Mouse (Mus musculus): ENCODE measurements around the gene Ifitm5. TPM values are rescaled to one million over a fixed set of nuclear protein-coding genes. Genes with fewer than 3 reads are reported as not detected.

Ifitm5 gene
- polyA plus RNA-seq, 1 experiment from 2014 or later = 110 TPM

DNA sequence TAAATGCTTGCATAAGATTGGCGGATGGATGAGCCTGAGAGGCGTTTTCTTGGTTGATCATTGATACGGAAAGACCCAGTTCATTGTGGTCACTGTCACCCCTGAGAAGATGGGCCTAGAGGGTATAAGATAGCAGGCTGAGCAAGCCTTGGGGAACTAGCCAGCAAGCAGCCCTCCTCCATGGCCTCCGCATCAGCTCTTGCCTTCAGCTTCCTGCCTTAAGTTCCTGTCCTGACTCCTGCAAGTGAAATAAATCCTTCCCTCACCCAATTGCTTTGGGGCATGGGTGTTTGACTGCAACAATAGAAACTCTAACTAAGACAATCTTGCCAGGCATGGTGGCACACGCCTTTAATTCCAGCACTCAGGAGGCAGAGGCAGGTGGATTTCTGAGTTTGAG lies 9.9 kb upstream of the Ifitm5 start:
- no peaks in the 10 kb centered on the region for H3K9me3 ChIP-seq (replicated peaks)
- no peak for ATAC-seq (ENCODE audit: insufficient number of reproducible peaks, low FRiP score, low TSS enrichment, low read depth)
- no peaks in the 10 kb centered on the region for H3K36me3 ChIP-seq
- no peak overlapping the region for H3K4me3 ChIP-seq (replicated peaks)
- no peak overlapping the region for H3K27ac ChIP-seq (replicated peaks)
- peaks cover 23% of the 10 kb centered on the region for H3K4me1 ChIP-seq
- H3K4me2 ChIP-seq (replicated peaks) = no peak overlapping the region
- H3K27me3 ChIP-seq = no peaks in the 10 kb centered on the region
- H3K9ac ChIP-seq = no peak overlapping the region
- WGBS = 78% methylated on average over 5 of the region's 5 CpGs

DNA sequence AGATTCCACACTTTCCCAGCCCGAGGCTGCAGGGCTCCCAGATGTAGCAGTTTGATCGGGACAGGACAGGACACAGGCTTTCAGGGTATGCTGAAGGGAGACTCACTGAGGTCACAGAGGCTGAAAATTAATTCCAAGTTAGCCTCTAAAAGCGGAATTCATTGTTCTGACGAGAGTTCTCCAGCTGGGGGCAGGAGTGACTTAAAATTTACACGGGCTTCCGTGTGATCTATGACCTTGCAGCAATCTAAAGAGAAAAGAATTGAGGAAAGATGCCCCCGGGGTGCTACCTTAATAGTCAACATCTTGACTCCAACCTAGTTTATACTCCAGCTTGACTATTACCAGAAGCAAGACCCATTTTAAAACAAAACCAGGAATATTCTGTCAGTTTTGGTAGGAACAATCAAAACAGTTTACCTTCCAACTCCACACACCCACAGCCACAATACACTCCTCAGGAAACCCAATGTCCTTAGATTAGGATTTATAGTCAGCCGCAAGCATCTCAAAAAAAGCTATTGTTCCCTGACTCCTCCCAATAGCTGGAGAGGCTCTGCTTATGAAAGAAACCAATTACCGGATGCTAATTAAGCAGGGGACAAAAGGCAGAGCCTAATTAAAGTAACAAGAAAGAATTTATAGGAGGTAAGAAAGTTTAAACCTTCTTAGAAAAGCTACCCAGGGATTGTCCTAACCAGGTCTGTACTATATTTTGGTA lies 9.2 kb upstream of the Ifitm5 start:
- Histone ChIP-seq H3K9me3 (replicated peaks) (no peaks in the 10 kb centered on the region), H3K36me3 (no peaks in the 10 kb centered on the region), H3K4me2 (replicated peaks) (no peak overlapping the region), H3K4me1 (peaks cover 24% of the 10 kb centered on the region), H3K9ac (no peak overlapping the region), H3K4me3 (replicated peaks) (no peak overlapping the region), H3K27ac (replicated peaks) (peak overlapping the region; percentile 55; the same call in 1 of the 2 replicates), H3K27me3 (no peaks in the 10 kb centered on the region)
- WGBS = 12% methylated on average over 9 of the region's 9 CpGs
- ATAC-seq (ENCODE audit: insufficient number of reproducible peaks, low FRiP score, low TSS enrichment, low read depth) = no peak

DNA sequence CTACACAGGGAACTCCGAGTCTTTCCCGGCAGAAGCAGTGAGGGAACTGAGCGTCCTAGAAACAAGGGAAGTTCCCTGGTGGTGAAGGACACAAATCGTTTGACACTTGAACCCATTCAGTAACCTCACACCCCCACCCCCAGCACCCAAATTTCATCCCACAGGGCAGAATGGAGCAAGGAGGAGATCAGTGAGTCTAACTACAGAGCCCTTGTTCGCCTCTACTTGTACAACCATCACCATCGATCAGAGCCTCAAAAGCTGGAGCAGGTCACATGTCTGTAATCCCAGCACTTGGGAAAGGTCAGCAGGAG lies 6.4 kb upstream of the Ifitm5 start:
- H3K36me3 ChIP-seq = peaks cover 7% of the 10 kb centered on the region; the same call in 1 of the 2 replicates
- peak overlapping the region; percentile 66 for H3K4me3 ChIP-seq (replicated peaks)
- 22% methylated on average over 6 of the region's 6 CpGs for WGBS
- no peaks in the 10 kb centered on the region for H3K9me3 ChIP-seq (replicated peaks)
- H3K4me1 ChIP-seq = peaks cover 53% of the 10 kb centered on the region
- no peak overlapping the region; the same call in 1 of the 2 replicates for H3K9ac ChIP-seq
- ATAC-seq (ENCODE audit: insufficient number of reproducible peaks, low FRiP score, low TSS enrichment, low read depth) = no peak
- peak overlapping the region; percentile 98 for H3K27ac ChIP-seq (replicated peaks)
- H3K27me3 ChIP-seq = no peaks in the 10 kb centered on the region
- peak overlapping the region; percentile 82 for H3K4me2 ChIP-seq (replicated peaks)

DNA sequence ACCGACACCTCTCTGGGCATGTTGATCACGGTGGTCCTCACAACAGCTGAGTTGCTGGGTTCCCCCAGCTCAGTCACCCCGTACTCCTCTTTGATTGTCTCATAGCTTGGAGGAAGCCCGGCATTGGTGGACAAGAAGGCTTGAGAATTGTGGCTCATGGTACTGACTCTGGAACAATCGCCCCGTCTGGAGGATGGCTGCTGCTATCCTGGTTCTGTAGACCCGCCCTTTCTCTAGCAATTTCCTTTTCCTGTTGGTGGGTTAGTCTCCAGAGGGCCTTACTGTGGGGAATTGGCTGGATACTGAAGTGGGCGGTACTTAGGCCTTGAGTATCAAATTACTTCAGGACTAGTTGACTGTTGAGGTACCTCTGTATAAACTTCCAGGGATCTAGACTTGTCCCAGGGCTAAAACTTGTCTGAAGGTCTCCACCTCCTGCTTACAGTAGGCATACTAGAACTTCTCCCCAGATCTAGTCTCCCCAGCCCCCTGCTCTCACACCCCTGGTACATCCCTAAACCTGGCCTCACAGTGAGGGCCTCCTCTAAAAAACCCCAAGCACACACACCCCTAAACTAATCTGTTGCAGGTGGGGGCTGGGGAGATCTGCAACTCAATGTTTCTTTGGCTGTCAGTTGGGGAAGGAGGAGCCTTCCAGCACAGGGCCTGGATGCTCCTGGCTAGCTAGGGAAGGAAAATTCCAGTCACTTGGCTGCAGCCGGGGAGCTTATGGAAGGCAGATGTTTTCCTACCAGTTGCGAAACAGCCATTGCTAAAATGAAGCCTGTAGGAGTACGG lies 5.9 kb upstream of the Ifitm5 start, which contains the start of the genes Gm45717 and Ifitm2:
Gm45717 (minus strand) TSS at position 180 of the 798 bp plus-strand sequence.
Ifitm2 (minus strand) TSS at position 230 of the 798 bp plus-strand sequence.
- Histone ChIP-seq H3K9me3 (replicated peaks) (no peaks in the 10 kb centered on the region), H3K27ac (replicated peaks) (peak within 1 kb of the TSS; percentile 98), H3K9ac (peak within 1 kb of the TSS; percentile 74), H3K4me1 (peaks cover 58% of the 10 kb centered on the region), H3K36me3 (peaks cover 7% of the 10 kb centered on the region; the same call in 1 of the 2 replicates), H3K4me2 (replicated peaks) (peak within 1 kb of the TSS; percentile 82), H3K27me3 (no peaks in the 10 kb centered on the region), H3K4me3 (replicated peaks) (peak within 1 kb of the TSS; percentile 66)
- WGBS = 5% methylated on average over 11 of the region's 11 CpGs
- ATAC-seq (ENCODE audit: insufficient number of reproducible peaks, low FRiP score, low TSS enrichment, low read depth) = peak; percentile 90

- Histone ChIP-seq H3K9me3 (replicated peaks) (no peaks in the 10 kb centered on the region), H3K9ac (peak overlapping the region; percentile 74), H3K4me3 (replicated peaks) (peak overlapping the region; percentile 66), H3K4me1 (peaks cover 64% of the 10 kb centered on the region), H3K36me3 (peaks cover 7% of the 10 kb centered on the region; the same call in 1 of the 2 replicates), H3K4me2 (replicated peaks) (peak overlapping the region; percentile 82), H3K27me3 (no peaks in the 10 kb centered on the region), H3K27ac (replicated peaks) (peak overlapping the region; percentile 98)
- under 1% methylated on average over 17 of the region's 17 CpGs for WGBS
- ATAC-seq (ENCODE audit: insufficient number of reproducible peaks, low FRiP score, low TSS enrichment, low read depth) = no peak
Measured at GRCm38 (mm10) chr7:140955342-140955741, 5.3 kb upstream of the Ifitm5 start.

- no peaks in the 10 kb centered on the region for H3K9me3 ChIP-seq (replicated peaks)
- no peak for ATAC-seq (ENCODE audit: insufficient number of reproducible peaks, low FRiP score, low TSS enrichment, low read depth)
- peaks cover 71% of the 10 kb centered on the region for H3K4me1 ChIP-seq
- H3K4me3 ChIP-seq (replicated peaks) = peak overlapping the region; percentile 66
- peak overlapping the region; percentile 82 for H3K4me2 ChIP-seq (replicated peaks)
- no peaks in the 10 kb centered on the region for H3K27me3 ChIP-seq
- WGBS = 3% methylated on average over 9 of the region's 9 CpGs
- peaks cover 10% of the 10 kb centered on the region for H3K36me3 ChIP-seq
- H3K27ac ChIP-seq (replicated peaks) = peak overlapping the region; percentile 98
- H3K9ac ChIP-seq = peak overlapping the region; percentile 74
Measured at GRCm38 (mm10) chr7:140954733-140955071, 4.6 kb upstream of the Ifitm5 start.

DNA sequence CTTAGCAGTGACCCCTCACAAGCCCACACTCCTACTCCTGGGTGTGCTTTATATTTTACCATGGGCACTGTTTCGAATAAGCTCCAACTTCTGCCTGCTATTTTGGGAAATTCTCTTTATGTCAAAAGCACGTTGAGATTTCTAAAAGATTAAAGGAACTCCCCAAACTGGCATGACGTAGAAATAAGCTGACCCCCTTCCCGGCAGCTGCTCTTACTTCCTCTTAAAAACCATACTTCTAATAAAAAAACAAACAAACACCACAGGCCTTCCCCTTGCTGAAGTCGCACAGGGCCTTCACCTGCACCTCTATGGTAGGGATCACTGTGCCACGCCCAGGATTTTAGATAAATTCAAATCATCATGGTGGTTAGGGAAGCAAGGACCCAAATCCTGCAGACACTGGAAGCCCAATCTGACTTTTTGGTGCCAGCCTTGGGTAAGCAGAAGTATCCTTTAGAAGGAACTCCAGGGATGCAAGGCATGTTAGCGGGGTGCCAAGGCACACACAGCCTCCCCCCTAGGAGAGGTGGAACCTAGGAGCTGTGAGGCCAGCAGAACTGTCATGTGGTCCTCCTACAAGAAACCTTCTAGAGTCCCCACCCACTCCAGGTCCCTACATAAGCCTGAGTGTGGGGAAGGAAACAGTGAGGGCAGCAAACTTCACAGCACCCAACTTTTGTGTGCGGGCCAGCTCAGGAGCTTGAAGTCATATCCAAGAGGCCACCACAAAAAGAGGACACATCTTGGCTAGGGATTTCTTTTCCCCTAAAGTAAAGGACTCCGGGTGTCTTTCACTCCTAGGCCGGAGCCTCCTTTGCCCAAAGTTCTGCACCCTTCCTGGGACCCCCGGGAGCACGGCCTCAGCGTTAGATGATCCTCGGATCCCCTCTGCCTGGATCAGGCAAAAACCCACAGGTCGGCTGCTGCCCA lies 4.0 kb upstream of the Ifitm5 start:
- H3K9ac ChIP-seq = peak overlapping the region; percentile 74
- whole genome bisulfite sequencing = 41% methylated on average over 15 of the region's 15 CpGs
- peaks cover 68% of the 10 kb centered on the region for H3K4me1 ChIP-seq
- peaks cover 17% of the 10 kb centered on the region for H3K36me3 ChIP-seq
- H3K4me3 ChIP-seq (replicated peaks) = peak overlapping the region; percentile 66
- H3K9me3 ChIP-seq (replicated peaks) = no peaks in the 10 kb centered on the region
- H3K27me3 ChIP-seq = no peaks in the 10 kb centered on the region
- H3K4me2 ChIP-seq (replicated peaks) = peak overlapping the region; percentile 82
- no peak for ATAC-seq (ENCODE audit: insufficient number of reproducible peaks, low FRiP score, low TSS enrichment, low read depth)
- H3K27ac ChIP-seq (replicated peaks) = peak overlapping the region; percentile 98

- 85% methylated on average over 11 of the region's 11 CpGs for WGBS
- no peak for ATAC-seq (ENCODE audit: insufficient number of reproducible peaks, low FRiP score, low TSS enrichment, low read depth)
- H3K4me1 ChIP-seq = peaks cover 64% of the 10 kb centered on the region
- peak overlapping the region; percentile 82 for H3K4me2 ChIP-seq (replicated peaks)
- peak overlapping the region; percentile 66 for H3K4me3 ChIP-seq (replicated peaks)
- no peaks in the 10 kb centered on the region for H3K27me3 ChIP-seq
- peaks cover 26% of the 10 kb centered on the region for H3K36me3 ChIP-seq
- no peaks in the 10 kb centered on the region for H3K9me3 ChIP-seq (replicated peaks)
- 0 out of 2 replicates have a peak overlapping the region, but pooled peaks have one; percentile 74 for H3K9ac ChIP-seq
- peak overlapping the region; percentile 98; the same call in 1 of the 2 replicates for H3K27ac ChIP-seq (replicated peaks)
Measured at GRCm38 (mm10) chr7:140953133-140953532, 3.0 kb upstream of the Ifitm5 start.

GRCm38 (mm10) chr7:140952441-140952840 lies 2.4 kb upstream of the Ifitm5 start:
- peak overlapping the region; percentile 82 for H3K4me2 ChIP-seq (replicated peaks)
- no peak overlapping the region; the same call in 1 of the 2 replicates for H3K4me3 ChIP-seq (replicated peaks)
- peak overlapping the region; percentile 98; the same call in 1 of the 2 replicates for H3K27ac ChIP-seq (replicated peaks)
- WGBS = 56% methylated on average over 7 of the region's 7 CpGs
- H3K9me3 ChIP-seq (replicated peaks) = no peaks in the 10 kb centered on the region
- H3K4me1 ChIP-seq = peaks cover 64% of the 10 kb centered on the region
- peaks cover 33% of the 10 kb centered on the region for H3K36me3 ChIP-seq
- no peak for ATAC-seq (ENCODE audit: insufficient number of reproducible peaks, low FRiP score, low TSS enrichment, low read depth)
- no peaks in the 10 kb centered on the region for H3K27me3 ChIP-seq
- H3K9ac ChIP-seq = no peak overlapping the region

GRCm38 (mm10) chr7:140951765-140952164 lies 1.7 kb upstream of the Ifitm5 start:
- peak overlapping the region; percentile 70; the same call in 1 of the 2 replicates for H3K27ac ChIP-seq (replicated peaks)
- ATAC-seq (ENCODE audit: insufficient number of reproducible peaks, low FRiP score, low TSS enrichment, low read depth) = no peak
- no peaks in the 10 kb centered on the region for H3K27me3 ChIP-seq
- H3K9ac ChIP-seq = no peak overlapping the region
- peaks cover 40% of the 10 kb centered on the region for H3K36me3 ChIP-seq
- H3K4me3 ChIP-seq (replicated peaks) = no peak overlapping the region
- peaks cover 59% of the 10 kb centered on the region for H3K4me1 ChIP-seq
- 57% methylated on average over 6 of the region's 6 CpGs for WGBS
- H3K9me3 ChIP-seq (replicated peaks) = no peaks in the 10 kb centered on the region
- H3K4me2 ChIP-seq (replicated peaks) = peak overlapping the region; percentile 27; the same call in 1 of the 2 replicates

All from embryonic facial prominence, embryonic 15.5 days (tissue).